Mouse (Mus musculus) embryonic facial prominence, embryonic 14.5 days (tissue): ENCODE data around the gene Otud7a. TPM values are rescaled to one million over a fixed set of nuclear protein-coding genes. Genes with fewer than 3 reads are reported as not detected.

ENCODE experiments used
- ATAC-seq: fragments of 200-750 bp; cut with Nextera tagmentation; 2 replicates; pipeline ENCODE4 v1.8.0; 2017; ENCODE audit warnings: low read depth, moderate number of reproducible peaks, moderate TSS enrichment
- DNase-seq: peaks from one replicate; pipeline ENCODE4 v3.0.0-alpha.2; 2015; ENCODE audit warnings: low spot score
- H3K27ac ChIP-seq: fragments of 300-500 bp; sonication (generic); replicated peaks from 2 replicates; pipeline ENCODE4 v1.5.1; 2014; ENCODE audit warnings: low read depth, mild to moderate bottlenecking, low read length, moderate library complexity
- H3K27me3 ChIP-seq: fragments of 300-500 bp; sonication (generic); replicated peaks from 2 replicates; pipeline ENCODE4 v1.6.1; 2014; ENCODE audit warnings: low read length; ENCODE audit not compliant: control insufficient read depth, insufficient read depth
- H3K36me3 ChIP-seq: fragments of 300-500 bp; sonication (generic); 2 replicates; pipeline ENCODE4 v1.6.1; 2014; ENCODE audit warnings: low read length, mixed read lengths; ENCODE audit not compliant: control insufficient read depth, insufficient read depth
- H3K4me1 ChIP-seq: fragments of 300-500 bp; sonication (generic); 2 replicates; pipeline ENCODE4 v1.6.1; 2014; ENCODE audit warnings: antibody characterized with exemption, low read length; ENCODE audit not compliant: control insufficient read depth, insufficient read depth
- H3K4me2 ChIP-seq: fragments of 300-500 bp; sonication (generic); 2 replicates; pipeline ENCODE4 v1.6.1; 2014; ENCODE audit warnings: low read depth, mild to moderate bottlenecking, low read length, moderate library complexity, mixed read lengths
- H3K4me3 ChIP-seq: fragments of 300-500 bp; sonication (generic); 2 replicates; pipeline ENCODE4 v1.5.1; 2014; ENCODE audit warnings: low read depth, mild to moderate bottlenecking, low read length
- H3K9ac ChIP-seq: fragments of 300-500 bp; sonication (generic); 2 replicates; pipeline ENCODE4 v1.6.1; 2014; ENCODE audit warnings: low read depth, mild to moderate bottlenecking, low read length, moderate library complexity, mixed read lengths
- H3K9me3 ChIP-seq: fragments of 300-500 bp; sonication (generic); 2 replicates; pipeline ENCODE4 v1.6.1; 2016; ENCODE audit warnings: low read length; ENCODE audit not compliant: control insufficient read depth
- whole genome bisulfite sequencing: fragments of 180-500 bp; shearing (Covaris S2); extraction: QIAGEN DNeasy Blood & Tissue Kit; methylation state at CpG from one replicate; pipeline ENCODE4 v1.1.7; 2014; 5-methylcytosine and 5-hydroxymethylcytosine counted together
- polyA plus RNA-seq: library from polyadenylated mRNA; unstranded; fragments of >200 nt; fragmentation: Nextera tagmentation; extraction: Ambion mirVana; gene quantifications from 2 replicates; pipeline ENCODE4 v1.2.1, GENCODE M21; 2014

Gene Otud7a
- polyA plus RNA-seq, 1 experiment from 2014 or later = 0.64 TPM

- no peaks in the 10 kb centered on the region for H3K27me3 ChIP-seq
- DNase-seq = no peak
- no peak overlapping the region for H3K4me3 ChIP-seq
- WGBS = 71% methylated on average over 2 of the region's 2 CpGs
- no peaks in the 10 kb centered on the region for H3K4me1 ChIP-seq
- H3K9me3 ChIP-seq = no peaks in the 10 kb centered on the region
- no peak for ATAC-seq
- H3K27ac ChIP-seq = no peak overlapping the region
- no peak overlapping the region for H3K9ac ChIP-seq
- H3K36me3 ChIP-seq = no peaks in the 10 kb centered on the region
- no peak overlapping the region for H3K4me2 ChIP-seq
These were observed 145.8 kb downstream of the Otud7a start for GRCm38 (mm10) chr7:63590305-63590704.

- 55% methylated on average over 4 of the region's 4 CpGs for WGBS
- no peak for ATAC-seq
- H3K9me3 ChIP-seq = no peaks in the 10 kb centered on the region
These were observed 146.8 kb downstream of the Otud7a start for GRCm38 (mm10) chr7:63591322-63591721.

GRCm38 (mm10) chr7:63592061-63592460, 147.5 kb downstream of the Otud7a start:
- no peak overlapping the region for H3K9ac ChIP-seq
- H3K4me2 ChIP-seq = no peak overlapping the region
- H3K4me1 ChIP-seq = no peaks in the 10 kb centered on the region
- ATAC-seq = no peak
- no peak overlapping the region for H3K4me3 ChIP-seq
- H3K27me3 ChIP-seq = no peaks in the 10 kb centered on the region
- no peak overlapping the region for H3K27ac ChIP-seq
- H3K36me3 ChIP-seq = no peaks in the 10 kb centered on the region
- no peak for DNase-seq
- WGBS = 40% methylated on average over 3 of the region's 3 CpGs
- no peaks in the 10 kb centered on the region for H3K9me3 ChIP-seq

More at GRCm38 (mm10) chr7:63591322-63591721, 146.8 kb downstream of the Otud7a start:
- no peaks in the 10 kb centered on the region for H3K27me3 ChIP-seq
- no peak overlapping the region for H3K27ac ChIP-seq
- H3K9ac ChIP-seq = no peak overlapping the region
- no peak for DNase-seq
- H3K4me2 ChIP-seq = no peak overlapping the region
- H3K36me3 ChIP-seq = no peaks in the 10 kb centered on the region
- H3K4me3 ChIP-seq = no peak overlapping the region
- H3K4me1 ChIP-seq = no peaks in the 10 kb centered on the region

GRCm38 (mm10) chr7:63604827-63605226, 160.3 kb downstream of the Otud7a start:
- WGBS = 81% methylated on average over 1 of the region's 1 CpGs
- Histone ChIP-seq H3K9ac (no peak overlapping the region), H3K27me3 (no peaks in the 10 kb centered on the region), H3K4me3 (no peak overlapping the region), H3K27ac (no peak overlapping the region), H3K4me2 (no peak overlapping the region), H3K36me3 (no peaks in the 10 kb centered on the region), H3K9me3 (no peaks in the 10 kb centered on the region), H3K4me1 (no peaks in the 10 kb centered on the region)
- ATAC-seq = no peak
- DNase-seq = no peak

GRCm38 (mm10) chr7:63617018-63617417, 172.5 kb downstream of the Otud7a start:
- DNase-seq (no peak), ATAC-seq (no peak)
- 88% methylated on average over 3 of the region's 3 CpGs for WGBS
- Histone ChIP-seq H3K27me3 (no peaks in the 10 kb centered on the region), H3K36me3 (no peaks in the 10 kb centered on the region), H3K9me3 (no peaks in the 10 kb centered on the region), H3K9ac (no peak overlapping the region), H3K4me2 (no peak overlapping the region), H3K4me1 (no peaks in the 10 kb centered on the region), H3K27ac (no peak overlapping the region), H3K4me3 (no peak overlapping the region)

- H3K36me3 ChIP-seq = no peaks in the 10 kb centered on the region
- no peak overlapping the region for H3K4me2 ChIP-seq
- no peaks in the 10 kb centered on the region for H3K27me3 ChIP-seq
- H3K9ac ChIP-seq = no peak overlapping the region
- DNase-seq = no peak
- ATAC-seq = no peak
- no peaks in the 10 kb centered on the region for H3K4me1 ChIP-seq
- H3K4me3 ChIP-seq = no peak overlapping the region
- H3K27ac ChIP-seq = no peak overlapping the region
- no peaks in the 10 kb centered on the region for H3K9me3 ChIP-seq
- 84% methylated on average over 5 of the region's 5 CpGs for WGBS
These were observed 176.3 kb downstream of the Otud7a start for GRCm38 (mm10) chr7:63620776-63621340.

- Histone ChIP-seq H3K27me3 (no peaks in the 10 kb centered on the region), H3K9ac (no peak overlapping the region), H3K9me3 (peaks cover 3% of the 10 kb centered on the region; the same call in 1 of the 2 replicates), H3K4me2 (no peak overlapping the region), H3K27ac (no peak overlapping the region), H3K36me3 (no peaks in the 10 kb centered on the region), H3K4me1 (no peaks in the 10 kb centered on the region), H3K4me3 (no peak overlapping the region)
- DNase-seq (no peak), ATAC-seq (no peak)
- WGBS = 76% methylated on average over 3 of the region's 3 CpGs
These were observed 193.1 kb downstream of the Otud7a start for GRCm38 (mm10) chr7:63637651-63638050.

- Histone ChIP-seq H3K4me1 (no peaks in the 10 kb centered on the region), H3K4me2 (no peak overlapping the region), H3K9me3 (no peaks in the 10 kb centered on the region), H3K9ac (no peak overlapping the region), H3K4me3 (no peak overlapping the region), H3K27ac (no peak overlapping the region), H3K36me3 (no peaks in the 10 kb centered on the region), H3K27me3 (no peaks in the 10 kb centered on the region)
- WGBS = 83% methylated on average over 1 of the region's 1 CpGs
- DNase-seq = no peak
- ATAC-seq = no peak
These were observed 199.5 kb downstream of the Otud7a start for GRCm38 (mm10) chr7:63644002-63644401.

- DNase-seq (no peak), ATAC-seq (no peak)
- H3K27me3 ChIP-seq = no peaks in the 10 kb centered on the region
- H3K4me1 ChIP-seq = no peaks in the 10 kb centered on the region
- 70% methylated on average over 1 of the region's 1 CpGs for WGBS
- H3K9me3 ChIP-seq = no peaks in the 10 kb centered on the region
- H3K36me3 ChIP-seq = no peaks in the 10 kb centered on the region
- H3K27ac ChIP-seq = no peak overlapping the region
- H3K4me3 ChIP-seq = no peak overlapping the region
- H3K4me2 ChIP-seq = no peak overlapping the region
- no peak overlapping the region for H3K9ac ChIP-seq
These were observed 202.6 kb downstream of the Otud7a start for GRCm38 (mm10) chr7:63647136-63647535.
